Mouse (Mus musculus) naive thymus-derived CD4-positive, alpha-beta T cell, adult 5 months (primary cell): ENCODE results near the gene Rp2. TPM values are rescaled to one million over a fixed set of nuclear protein-coding genes. Genes with fewer than 3 reads are reported as not detected.

Experiments
- polyA plus RNA-seq: library from polyadenylated mRNA; unstranded; fragments of 100-300 nt; shearing (Covaris generic); gene quantifications from one replicate; pipeline ENCODE4 v1.2.1, GENCODE M21; 2017

Gene Rp2
- 10.5 TPM for polyA plus RNA-seq

GRCm38 (mm10) chrX:20364391-20365365, at the start of gene Rp2:
TSS of gene Rp2 (plus strand) at chrX:20364481.

GRCm38 (mm10) chrX:20425140-20425838, 61.0 kb downstream of the Rp2 start, which contains the start of gene Jade3:
TSS of gene Jade3 (plus strand) at chrX:20425688.

Other genes starting within 250 kb of the Rp2 start
- 4.4 TPM for gene Slc9a7, start 72.7 kb upstream of the Rp2 start, polyA plus RNA-seq
- 5.4 TPM for gene Jade3, start 61.2 kb downstream of the Rp2 start, polyA plus RNA-seq
- not detected for gene Rgn, start 185.3 kb downstream of the Rp2 start, polyA plus RNA-seq